Mouse (Mus musculus) heart, embryonic 10.5 days (tissue): ENCODE measurements at regions not wholly inside any gene's neighbourhood (a gene's known extent, or its start where the extent isn't known, plus 50 kb on each side); places are given as distances from the start of the nearest gene placed in this dataset.
A peak's percentile ranks its signal among the peaks of the same experiment; 100 is the strongest.

Source experiments
- DNase-seq: peaks from one replicate; pipeline ENCODE4 v3.0.0-alpha.2; 2017; ENCODE audit warnings: low spot score
- H3K27ac ChIP-seq: fragments of 300-500 bp; sonication (generic); 2 replicates; pipeline ENCODE4 v1.5.1; 2016; ENCODE audit warnings: mild to moderate bottlenecking
- H3K27me3 ChIP-seq: fragments of 300-500 bp; sonication (generic); 2 replicates; pipeline ENCODE4 v1.6.1; 2016; ENCODE audit warnings: mild to moderate bottlenecking; ENCODE audit not compliant: poor library complexity, insufficient read depth, severe bottlenecking
- H3K36me3 ChIP-seq: fragments of 300-500 bp; sonication (generic); 2 replicates; pipeline ENCODE4 v1.6.1; 2016; ENCODE audit warnings: mild to moderate bottlenecking, moderate library complexity
- H3K4me1 ChIP-seq: fragments of 300-500 bp; sonication (generic); 2 replicates; pipeline ENCODE4 v1.6.1; 2016; ENCODE audit warnings: mild to moderate bottlenecking
- H3K4me3 ChIP-seq: fragments of 300-500 bp; sonication (generic); 2 replicates; pipeline ENCODE4 v1.5.1; 2016; ENCODE audit warnings: mild to moderate bottlenecking, moderate library complexity
- H3K9me3 ChIP-seq: fragments of 300-500 bp; sonication (generic); 2 replicates; pipeline ENCODE4 v1.6.1; 2016; ENCODE audit warnings: mild to moderate bottlenecking, moderate library complexity
- WGBS: fragments of 180-500 bp; shearing (Covaris S2); methylation state at CpG from one replicate; pipeline ENCODE4 v1.1.7; 2016; 5-methylcytosine and 5-hydroxymethylcytosine counted together

GRCm38 (mm10) chr14:72259255-72259654 lies 232.4 kb downstream of the Gm9195 start:
- Histone ChIP-seq H3K36me3 (no peaks in the 10 kb centered on the region), H3K27me3 (no peaks in the 10 kb centered on the region), H3K27ac (no peak overlapping the region), H3K4me3 (no peak overlapping the region), H3K4me1 (peaks cover 7% of the 10 kb centered on the region; the same call in 1 of the 2 replicates), H3K9me3 (no peaks in the 10 kb centered on the region)
- no peak for DNase-seq
- 30% methylated on average over 2 of the region's 2 CpGs for WGBS

GRCm38 (mm10) chr14:72241872-72242271 lies 249.8 kb downstream of the Gm9195 start:
- H3K4me3 ChIP-seq, result no peak overlapping the region
- WGBS, result 78% methylated on average over 4 of the region's 4 CpGs
- no peaks in the 10 kb centered on the region for H3K9me3 ChIP-seq
- no peaks in the 10 kb centered on the region for H3K4me1 ChIP-seq
- H3K27me3 ChIP-seq, result no peaks in the 10 kb centered on the region
- H3K36me3 ChIP-seq, result no peaks in the 10 kb centered on the region
- no peak for DNase-seq
- no peak overlapping the region for H3K27ac ChIP-seq

DNA sequence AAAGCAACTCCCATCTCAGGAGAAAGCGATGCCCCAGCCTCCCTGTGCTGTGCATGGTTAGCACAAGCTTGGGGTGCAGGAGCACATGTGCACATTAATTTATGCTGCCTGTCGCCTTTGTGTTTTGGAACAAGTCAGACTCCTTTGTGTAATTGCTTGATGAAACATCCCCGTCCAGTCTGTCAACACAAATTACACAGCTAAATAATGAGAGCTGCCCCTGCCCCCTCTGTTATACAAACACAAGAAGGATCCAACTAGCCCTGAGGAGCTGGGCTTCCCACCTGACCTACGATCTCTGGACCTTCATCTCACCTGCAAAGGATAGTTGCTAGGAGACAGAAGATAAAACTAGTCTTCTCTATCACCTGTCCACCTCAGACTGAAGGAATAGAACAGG lies 251.4 kb downstream of the Gm9195 start:
- Histone ChIP-seq H3K4me3 (no peak overlapping the region), H3K36me3 (no peaks in the 10 kb centered on the region), H3K27ac (no peak overlapping the region), H3K27me3 (no peaks in the 10 kb centered on the region), H3K9me3 (no peaks in the 10 kb centered on the region), H3K4me1 (no peaks in the 10 kb centered on the region)
- DNase-seq, result no peak
- 56% methylated on average over 4 of the region's 4 CpGs for WGBS

- Histone ChIP-seq H3K27me3 (no peaks in the 10 kb centered on the region), H3K4me1 (no peaks in the 10 kb centered on the region), H3K4me3 (no peak overlapping the region), H3K36me3 (no peaks in the 10 kb centered on the region), H3K9me3 (no peaks in the 10 kb centered on the region), H3K27ac (no peak overlapping the region)
- no peak for DNase-seq
- WGBS, result 80% methylated on average over 4 of the region's 4 CpGs
Observed at GRCm38 (mm10) chr14:72238344-72238743, 253.3 kb downstream of the Gm9195 start.

DNA sequence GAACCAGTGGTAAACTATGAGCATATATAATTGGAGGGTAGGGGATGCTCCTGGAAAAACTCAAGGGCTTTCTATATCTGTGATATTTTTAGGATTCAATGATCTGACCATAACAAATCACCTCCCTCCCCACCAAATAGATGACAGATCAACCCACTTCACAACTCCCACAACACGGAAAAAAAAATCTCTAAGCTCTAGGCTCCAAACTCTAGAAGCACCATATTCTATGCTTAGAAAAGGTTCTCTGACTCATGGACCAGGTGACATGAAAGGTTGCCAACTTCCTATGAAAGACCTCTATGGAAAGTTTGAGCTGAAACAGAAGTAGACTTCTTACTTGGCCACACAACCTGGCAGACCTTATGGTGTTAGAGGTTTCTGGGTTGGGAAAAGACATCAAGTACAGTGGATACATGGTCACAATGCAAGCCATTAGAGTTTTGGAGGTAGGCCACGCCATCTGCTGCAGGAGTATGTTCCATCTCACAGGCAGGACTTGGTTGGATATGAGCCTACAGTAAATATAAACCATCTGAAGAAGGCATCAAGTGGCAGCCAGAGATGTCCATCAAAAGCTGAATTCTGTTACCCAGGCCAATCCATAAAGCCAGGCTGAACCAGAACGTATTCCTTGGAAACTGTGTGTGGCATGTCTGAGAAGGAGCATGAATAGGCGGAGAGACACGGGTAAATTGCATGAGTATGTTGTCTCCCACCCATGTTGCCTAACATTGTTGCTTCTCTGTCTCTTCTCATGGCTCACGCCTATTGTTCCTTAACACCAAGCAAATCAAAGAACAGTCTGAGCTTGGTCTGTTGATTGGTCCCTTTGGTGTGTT lies 257.2 kb downstream of the Gm9195 start:
- Histone ChIP-seq H3K4me1 (no peaks in the 10 kb centered on the region), H3K36me3 (no peaks in the 10 kb centered on the region), H3K27ac (no peak overlapping the region), H3K4me3 (no peak overlapping the region), H3K9me3 (no peaks in the 10 kb centered on the region), H3K27me3 (no peaks in the 10 kb centered on the region)
- DNase-seq, result no peak
- 78% methylated on average over 6 of the region's 6 CpGs for WGBS

- WGBS, result 68% methylated on average over 5 of the region's 5 CpGs
- Histone ChIP-seq H3K27me3 (no peaks in the 10 kb centered on the region), H3K4me3 (no peak overlapping the region), H3K27ac (no peak overlapping the region), H3K4me1 (no peaks in the 10 kb centered on the region), H3K9me3 (no peaks in the 10 kb centered on the region), H3K36me3 (no peaks in the 10 kb centered on the region)
- no peak for DNase-seq
Observed at GRCm38 (mm10) chr14:72227853-72228252, 263.8 kb downstream of the Gm9195 start.

- no peaks in the 10 kb centered on the region for H3K4me1 ChIP-seq
- no peak overlapping the region for H3K4me3 ChIP-seq
- no peaks in the 10 kb centered on the region for H3K36me3 ChIP-seq
- 56% methylated on average over 1 of the region's 1 CpGs for WGBS
- no peak overlapping the region for H3K27ac ChIP-seq
- peak; percentile 84 for DNase-seq
- H3K9me3 ChIP-seq, result no peaks in the 10 kb centered on the region
- H3K27me3 ChIP-seq, result no peaks in the 10 kb centered on the region
Observed at GRCm38 (mm10) chr14:72227441-72227840, 264.2 kb downstream of the Gm9195 start.

- no peaks in the 10 kb centered on the region for H3K4me1 ChIP-seq
- no peaks in the 10 kb centered on the region for H3K27me3 ChIP-seq
- H3K36me3 ChIP-seq, result no peaks in the 10 kb centered on the region
- 54% methylated on average over 1 of the region's 1 CpGs for WGBS
- no peak overlapping the region for H3K4me3 ChIP-seq
- H3K27ac ChIP-seq, result no peak overlapping the region
- no peaks in the 10 kb centered on the region for H3K9me3 ChIP-seq
- no peak for DNase-seq
Observed at GRCm38 (mm10) chr14:72226946-72227345, 264.7 kb downstream of the Gm9195 start.

GRCm38 (mm10) chr14:72222836-72223235 lies 268.8 kb downstream of the Gm9195 start:
- Histone ChIP-seq H3K4me3 (no peak overlapping the region), H3K4me1 (no peaks in the 10 kb centered on the region), H3K27me3 (no peaks in the 10 kb centered on the region), H3K9me3 (no peaks in the 10 kb centered on the region), H3K27ac (no peak overlapping the region), H3K36me3 (no peaks in the 10 kb centered on the region)
- DNase-seq, result no peak
- WGBS, result 37% methylated on average over 2 of the region's 2 CpGs

- no peaks in the 10 kb centered on the region for H3K4me1 ChIP-seq
- H3K9me3 ChIP-seq, result no peaks in the 10 kb centered on the region
- WGBS, result 71% methylated on average over 6 of the region's 6 CpGs
- no peaks in the 10 kb centered on the region for H3K27me3 ChIP-seq
- no peaks in the 10 kb centered on the region for H3K36me3 ChIP-seq
- no peak overlapping the region for H3K27ac ChIP-seq
- DNase-seq, result no peak
- no peak overlapping the region for H3K4me3 ChIP-seq
Observed at GRCm38 (mm10) chr14:72219523-72219922, 272.1 kb downstream of the Gm9195 start.

DNA sequence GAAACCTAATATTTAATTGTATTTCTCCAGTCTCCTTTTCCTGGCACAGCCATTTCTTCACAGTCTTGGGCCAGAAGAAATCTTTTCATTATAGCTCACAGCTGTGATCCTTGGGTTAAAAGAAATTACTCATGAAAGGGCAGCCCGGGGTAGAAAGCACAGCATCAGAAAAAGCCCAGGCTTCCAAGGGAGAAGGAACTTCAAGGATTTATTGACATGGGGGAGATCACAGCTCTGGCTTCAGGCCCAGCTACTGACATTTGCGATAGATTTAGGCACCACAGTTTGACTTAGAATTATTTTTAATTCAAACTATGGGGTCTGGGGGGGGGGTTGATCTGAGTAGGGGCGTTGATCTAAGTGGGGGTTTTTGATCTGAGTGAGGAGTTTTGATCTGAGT lies 291.3 kb downstream of the Gm9195 start:
- H3K36me3 ChIP-seq, result no peaks in the 10 kb centered on the region
- no peaks in the 10 kb centered on the region for H3K9me3 ChIP-seq
- H3K4me3 ChIP-seq, result no peak overlapping the region
- no peaks in the 10 kb centered on the region; the same call in 1 of the 2 replicates for H3K4me1 ChIP-seq
- H3K27me3 ChIP-seq, result no peaks in the 10 kb centered on the region
- H3K27ac ChIP-seq, result no peak overlapping the region
- no peak for DNase-seq
- WGBS, result 86% methylated on average over 3 of the region's 3 CpGs

GRCm38 (mm10) chr14:72199900-72200299 lies 291.7 kb downstream of the Gm9195 start:
- Histone ChIP-seq H3K4me3 (no peak overlapping the region), H3K4me1 (no peaks in the 10 kb centered on the region; the same call in 1 of the 2 replicates), H3K27ac (no peak overlapping the region), H3K9me3 (no peaks in the 10 kb centered on the region), H3K36me3 (no peaks in the 10 kb centered on the region), H3K27me3 (no peaks in the 10 kb centered on the region)
- DNase-seq, result no peak

DNA sequence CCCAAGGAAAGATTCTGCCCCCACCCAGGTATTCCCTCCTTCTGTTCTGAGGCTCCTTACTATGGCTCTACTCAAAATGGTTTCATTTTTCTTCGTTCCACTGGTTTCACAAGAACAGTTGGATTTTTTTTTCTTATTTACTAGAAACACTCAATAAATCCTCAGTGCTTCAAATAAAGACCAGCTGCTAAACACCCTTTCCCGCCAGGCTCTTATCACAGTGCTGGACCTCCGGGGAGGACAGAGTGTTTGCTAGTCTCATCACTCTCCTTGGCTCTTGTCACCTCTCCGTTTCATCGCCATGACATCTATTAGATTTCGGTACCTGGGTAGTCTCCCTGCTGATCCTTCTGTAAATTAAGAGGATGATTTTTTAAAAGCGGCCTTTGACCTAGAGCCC lies 293.7 kb downstream of the Gm9195 start:
- DNase-seq, result no peak
- H3K4me1 ChIP-seq, result no peaks in the 10 kb centered on the region; the same call in 1 of the 2 replicates
- no peaks in the 10 kb centered on the region for H3K27me3 ChIP-seq
- H3K4me3 ChIP-seq, result no peak overlapping the region
- 25% methylated on average over 7 of the region's 7 CpGs for WGBS
- H3K9me3 ChIP-seq, result no peaks in the 10 kb centered on the region
- H3K27ac ChIP-seq, result no peak overlapping the region
- H3K36me3 ChIP-seq, result no peaks in the 10 kb centered on the region
